Mouse (Mus musculus): ENCODE measurements around the gene Ccdc125. TPM values are rescaled to one million over a fixed set of nuclear protein-coding genes. Genes with fewer than 3 reads are reported as not detected.
"Not testable (repeated sequence)": the region's sequence is repeated elsewhere in the genome, so short reads cannot be mapped to it uniquely, and the experiment has no call there.

Gene Ccdc125
- polyA plus RNA-seq, 1 experiment from 2014 or later = 6.3 TPM

GRCm38 (mm10) chr13:100725194-100725593 is 55.7 kb downstream of the Ccdc125 start:
- no peak overlapping the region for H3K4me2 ChIP-seq
- no peaks in the 10 kb centered on the region for H3K9me3 ChIP-seq (replicated peaks)
- whole genome bisulfite sequencing = 90% methylated on average over 10 of the region's 10 CpGs
- no peak for ATAC-seq (replicated peaks; ENCODE audit: low FRiP score)
- peaks cover 67% of the 10 kb centered on the region for H3K36me3 ChIP-seq
- H3K27ac ChIP-seq = no peak overlapping the region
- H3K4me1 ChIP-seq = peaks cover 25% of the 10 kb centered on the region
- no peak overlapping the region for H3K4me3 ChIP-seq (replicated peaks)
- H3K9ac ChIP-seq = no peak overlapping the region
- no peaks in the 10 kb centered on the region for H3K27me3 ChIP-seq

DNA sequence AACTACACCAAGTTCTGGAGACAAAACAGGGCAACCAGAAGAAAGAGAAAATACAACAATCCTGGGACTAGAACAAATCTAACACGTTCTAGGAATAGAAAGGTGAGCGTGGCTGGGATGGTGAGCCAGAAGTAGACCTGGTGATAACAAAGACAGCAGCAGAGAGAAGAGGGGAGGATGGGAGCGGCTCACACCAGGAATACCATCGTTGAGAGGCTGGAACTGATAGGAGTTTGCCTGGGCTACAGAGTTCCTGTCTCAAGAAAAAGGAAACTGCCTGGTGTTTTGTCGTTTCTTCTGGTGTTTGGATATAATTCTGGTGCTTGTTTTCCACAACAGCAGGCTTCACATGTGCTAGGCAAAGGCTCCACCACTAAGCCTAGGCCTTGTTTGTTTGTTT is 58.6 kb downstream of the Ccdc125 start:
- Histone ChIP-seq H3K36me3 (peaks cover 43% of the 10 kb centered on the region), H3K4me3 (replicated peaks) (no peak overlapping the region), H3K4me1 (peaks cover 28% of the 10 kb centered on the region), H3K9me3 (replicated peaks) (no peaks in the 10 kb centered on the region), H3K27me3 (no peaks in the 10 kb centered on the region), H3K4me2 (no peak overlapping the region), H3K9ac (no peak overlapping the region), H3K27ac (no peak overlapping the region)
- 95% methylated on average over 5 of the region's 5 CpGs for WGBS
- ATAC-seq (replicated peaks; ENCODE audit: low FRiP score) = no peak

GRCm38 (mm10) chr13:100728530-100728929 is 59.0 kb downstream of the Ccdc125 start:
- peaks cover 42% of the 10 kb centered on the region for H3K36me3 ChIP-seq
- H3K9ac ChIP-seq; H3K27me3 ChIP-seq; ATAC-seq (replicated peaks; ENCODE audit: low FRiP score); H3K27ac ChIP-seq; H3K4me2 ChIP-seq; H3K9me3 ChIP-seq (replicated peaks); H3K4me3 ChIP-seq (replicated peaks): not testable (repeated sequence)
- WGBS = 96% methylated on average over 4 of the region's 4 CpGs
- H3K4me1 ChIP-seq = peaks cover 28% of the 10 kb centered on the region

GRCm38 (mm10) chr13:100730153-100730860 is 60.8 kb downstream of the Ccdc125 start:
- Histone ChIP-seq H3K4me2 (peak overlapping the region; percentile 59), H3K36me3 (peaks cover 41% of the 10 kb centered on the region), H3K27ac (peak overlapping the region; percentile 96), H3K4me1 (peaks cover 16% of the 10 kb centered on the region), H3K9me3 (replicated peaks) (no peaks in the 10 kb centered on the region), H3K4me3 (replicated peaks) (peak overlapping the region; percentile 73), H3K27me3 (no peaks in the 10 kb centered on the region), H3K9ac (peak overlapping the region; percentile 78)
- WGBS = under 1% methylated on average over 30 of the region's 30 CpGs
- no peak for ATAC-seq (replicated peaks; ENCODE audit: low FRiP score)

DNA sequence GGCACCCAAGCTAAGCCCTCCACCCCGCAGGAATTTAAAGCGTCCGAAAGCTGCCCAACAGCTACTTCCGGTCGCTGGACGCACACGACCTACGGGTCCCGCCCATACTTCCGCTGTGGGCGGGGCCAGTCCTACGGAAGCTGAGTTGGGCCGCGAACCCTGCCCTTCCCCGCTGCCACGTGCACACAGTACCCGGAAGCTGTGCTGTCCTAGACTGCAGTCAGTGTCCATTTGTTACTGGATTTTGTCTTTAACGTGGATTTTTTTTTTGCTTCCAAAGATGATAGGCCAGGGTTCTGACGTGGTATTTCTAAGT is 61.3 kb downstream of the Ccdc125 start, which contains the start of gene Cdk7:
TSS of gene Cdk7 (minus strand) at position 79 of the 316 bp plus-strand sequence.
- peak; percentile 99 for ATAC-seq (replicated peaks; ENCODE audit: low FRiP score)

GRCm38 (mm10) chr13:100731462-100732046 is 62.0 kb downstream of the Ccdc125 start:
- 93% methylated on average over 6 of the region's 6 CpGs for WGBS
- peak overlapping the region; percentile 96 for H3K27ac ChIP-seq

More for the DNA sequence above, 61.3 kb downstream of the Ccdc125 start, which contains the start of gene Cdk7:
- peaks cover 42% of the 10 kb centered on the region for H3K36me3 ChIP-seq
- WGBS = 0% methylated on average over 19 of the region's 19 CpGs
- H3K27me3 ChIP-seq = no peaks in the 10 kb centered on the region
- peak within 1 kb of the TSS; percentile 59 for H3K4me2 ChIP-seq
- H3K9ac ChIP-seq = peak within 1 kb of the TSS; percentile 78
- no peaks in the 10 kb centered on the region for H3K9me3 ChIP-seq (replicated peaks)
- H3K4me3 ChIP-seq (replicated peaks) = peak within 1 kb of the TSS; percentile 73
- H3K4me1 ChIP-seq = peaks cover 14% of the 10 kb centered on the region
- H3K27ac ChIP-seq = peak within 1 kb of the TSS; percentile 96

GRCm38 (mm10) chr13:100732756-100733155 is 63.2 kb downstream of the Ccdc125 start:
- no peak overlapping the region for H3K4me3 ChIP-seq (replicated peaks)
- H3K4me2 ChIP-seq = no peak overlapping the region
- no peaks in the 10 kb centered on the region for H3K27me3 ChIP-seq
- no peaks in the 10 kb centered on the region for H3K9me3 ChIP-seq (replicated peaks)
- 96% methylated on average over 2 of the region's 2 CpGs for whole genome bisulfite sequencing
- peaks cover 38% of the 10 kb centered on the region for H3K36me3 ChIP-seq
- no peak overlapping the region for H3K9ac ChIP-seq
- no peak for ATAC-seq (replicated peaks; ENCODE audit: low FRiP score)
- no peak overlapping the region for H3K27ac ChIP-seq
- H3K4me1 ChIP-seq = peaks cover 14% of the 10 kb centered on the region

More at GRCm38 (mm10) chr13:100731462-100732046, 62.0 kb downstream of the Ccdc125 start:
- Histone ChIP-seq H3K4me2 (peak overlapping the region; percentile 59), H3K36me3 (peaks cover 42% of the 10 kb centered on the region), H3K4me3 (replicated peaks) (peak overlapping the region; percentile 73), H3K4me1 (peaks cover 14% of the 10 kb centered on the region)
- not testable (repeated sequence) for H3K9ac ChIP-seq; H3K27me3 ChIP-seq; H3K9me3 ChIP-seq (replicated peaks); ATAC-seq (replicated peaks; ENCODE audit: low FRiP score)

DNA sequence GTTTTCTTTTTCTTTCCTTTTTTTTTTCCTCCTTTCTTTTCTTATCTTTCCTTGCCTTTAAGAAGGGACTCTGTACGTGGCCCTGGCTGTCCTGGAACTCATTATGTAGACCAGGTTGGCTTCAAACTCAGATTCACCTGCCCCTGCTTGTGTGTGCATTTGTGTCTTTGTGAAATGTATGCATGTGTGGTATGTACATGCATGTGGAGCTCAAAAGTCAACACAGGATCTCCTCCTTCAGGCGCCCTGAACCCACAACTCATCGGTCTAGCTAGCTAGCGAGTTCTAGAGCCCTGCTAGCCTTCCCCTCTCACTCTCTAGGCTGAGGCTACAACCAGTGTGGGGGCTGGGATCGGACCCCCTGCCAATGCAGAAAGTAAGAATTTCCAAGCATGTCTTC is 73.3 kb downstream of the Ccdc125 start:
- H3K9me3 ChIP-seq (replicated peaks) = no peaks in the 10 kb centered on the region
- H3K4me1 ChIP-seq = peaks cover 16% of the 10 kb centered on the region
- no peaks in the 10 kb centered on the region for H3K27me3 ChIP-seq
- peak overlapping the region; percentile 69; the same call in 1 of the 2 replicates for H3K4me2 ChIP-seq
- 89% methylated on average over 5 of the region's 5 CpGs for WGBS
- no peak for ATAC-seq (replicated peaks; ENCODE audit: low FRiP score)
- H3K4me3 ChIP-seq (replicated peaks) = peak overlapping the region; percentile 79; the same call in 1 of the 2 replicates
- no peak overlapping the region for H3K27ac ChIP-seq
- peaks cover 16% of the 10 kb centered on the region for H3K36me3 ChIP-seq
- H3K9ac ChIP-seq = no peak overlapping the region

DNA sequence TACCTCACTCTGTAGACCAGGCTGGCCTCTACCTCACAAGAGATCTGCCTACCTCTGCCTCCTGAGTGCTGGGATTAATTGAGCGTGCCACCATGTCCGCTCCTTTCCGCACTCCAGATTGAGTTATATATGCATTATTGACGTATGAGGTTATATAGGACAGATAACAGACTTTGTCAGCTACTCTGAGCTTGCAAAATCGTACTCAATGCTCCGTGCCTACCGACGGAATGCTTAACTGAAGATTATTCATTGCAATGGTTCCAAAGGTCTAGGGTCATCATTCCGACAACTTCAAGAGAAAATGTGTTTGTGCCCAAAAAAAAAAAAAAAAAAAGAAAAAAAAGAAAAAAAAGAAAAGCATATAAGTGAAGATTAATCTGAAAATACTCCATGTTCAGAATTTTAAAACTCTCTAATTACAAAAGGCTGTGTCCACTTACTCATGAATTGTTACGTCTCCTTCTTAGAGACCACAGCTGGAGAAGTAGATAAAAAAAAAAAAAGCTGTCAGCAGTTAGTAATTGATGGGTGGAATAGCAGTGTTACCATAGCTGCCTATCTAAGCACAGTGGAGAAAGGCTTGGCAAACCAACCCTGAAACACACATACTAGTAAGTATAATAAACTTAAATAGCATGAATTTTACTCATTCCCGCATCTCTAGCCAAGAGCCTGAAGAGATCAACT is 74.0 kb downstream of the Ccdc125 start:
- peak; percentile 50 for ATAC-seq (replicated peaks; ENCODE audit: low FRiP score)
- Histone ChIP-seq H3K4me1 (peaks cover 16% of the 10 kb centered on the region), H3K4me3 (replicated peaks) (peak overlapping the region; percentile 79), H3K27ac (peak overlapping the region; percentile 99), H3K4me2 (peak overlapping the region; percentile 69), H3K9ac (peak overlapping the region; percentile 80), H3K36me3 (peaks cover 11% of the 10 kb centered on the region; the same call in 1 of the 2 replicates), H3K9me3 (replicated peaks) (no peaks in the 10 kb centered on the region), H3K27me3 (no peaks in the 10 kb centered on the region)
- 57% methylated on average over 11 of the region's 11 CpGs for WGBS

DNA sequence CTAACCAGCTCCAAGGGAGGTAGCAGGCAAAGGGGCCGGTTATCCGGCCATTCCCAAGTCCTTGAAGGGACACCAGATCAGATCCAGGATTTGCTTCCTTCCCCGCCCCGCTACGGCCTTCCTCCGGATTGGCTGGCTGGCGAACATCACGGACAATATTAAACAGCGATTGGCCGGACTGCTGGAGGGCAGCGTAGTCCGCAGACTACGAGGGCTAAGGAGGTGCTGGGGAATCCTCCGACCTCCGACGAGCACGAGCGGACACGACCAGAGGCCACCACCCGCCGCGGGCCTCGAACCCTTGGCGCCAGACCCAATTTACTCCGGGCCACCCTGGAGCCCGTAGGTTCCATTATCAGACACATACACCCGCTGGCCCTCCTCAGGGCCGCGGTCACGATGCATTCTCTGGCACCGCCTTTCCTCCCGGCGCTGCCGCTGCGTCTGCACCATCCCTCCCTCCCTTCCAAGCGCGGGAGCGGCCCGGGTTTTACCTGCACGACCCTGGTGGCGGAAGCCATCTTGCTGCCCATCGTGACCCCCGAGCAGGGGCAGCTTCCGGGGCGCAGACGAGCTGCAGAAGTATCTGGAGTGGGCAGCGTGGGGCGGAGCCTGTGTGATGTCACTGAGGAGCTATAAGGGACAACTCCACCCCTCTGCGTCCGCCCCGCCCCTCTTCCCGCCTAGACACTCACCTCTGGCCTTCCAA is 74.7 kb downstream of the Ccdc125 start, which contains the start of gene Mrps36:
TSS of gene Mrps36 (minus strand) at position 624 of the 709 bp plus-strand sequence.
- Histone ChIP-seq H3K4me2 (peak within 1 kb of the TSS; percentile 69), H3K9me3 (replicated peaks) (no peaks in the 10 kb centered on the region), H3K4me1 (peaks cover 16% of the 10 kb centered on the region), H3K9ac (peak within 1 kb of the TSS; percentile 80), H3K27me3 (no peaks in the 10 kb centered on the region), H3K27ac (peak within 1 kb of the TSS; percentile 99), H3K4me3 (replicated peaks) (peak within 1 kb of the TSS; percentile 79), H3K36me3 (peaks cover 7% of the 10 kb centered on the region; the same call in 1 of the 2 replicates)
- 1% methylated on average over 52 of the region's 52 CpGs for WGBS
- ATAC-seq (replicated peaks; ENCODE audit: low FRiP score) = peak; percentile 97

DNA sequence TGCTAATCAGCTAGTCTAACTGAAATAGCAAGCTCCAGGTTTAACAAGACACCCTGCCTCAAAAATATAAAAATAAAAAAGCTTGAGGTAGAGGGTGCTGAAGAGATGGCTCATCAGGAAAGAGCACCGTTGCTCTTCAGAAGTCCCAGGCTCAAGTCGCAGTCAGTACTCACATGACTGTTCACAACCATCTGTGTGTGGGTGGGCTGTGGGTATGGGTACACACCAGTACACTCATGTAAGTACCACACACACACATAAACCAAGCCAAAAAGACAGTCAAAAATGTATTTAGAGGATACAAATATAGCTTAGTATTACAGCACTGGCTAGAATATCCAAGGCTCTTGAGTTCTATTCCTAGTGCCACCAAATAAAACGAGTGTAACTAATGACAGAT is 76.6 kb downstream of the Ccdc125 start:
- Histone ChIP-seq H3K27ac (no peak overlapping the region), H3K4me1 (peaks cover 16% of the 10 kb centered on the region), H3K9me3 (replicated peaks) (no peaks in the 10 kb centered on the region), H3K9ac (no peak overlapping the region), H3K36me3 (no peaks in the 10 kb centered on the region), H3K4me3 (replicated peaks) (no peak overlapping the region), H3K27me3 (no peaks in the 10 kb centered on the region), H3K4me2 (no peak overlapping the region)
- no peak for ATAC-seq (replicated peaks; ENCODE audit: low FRiP score)
- 87% methylated on average over 3 of the region's 3 CpGs for WGBS

Measured in kidney, embryonic 15.5 days (tissue).